Comparison of ENCODE assay signal across 18 mouse cellular contexts in genomic region chr10:91137400-91137799, GRCm38 (mm10). TPM values are rescaled to one million over a fixed set of nuclear protein-coding genes. Genes with fewer than 3 reads are reported as not detected.
A peak's percentile ranks its signal among the peaks of the same experiment; 100 is the strongest.
DNase-seq lines count a peak whose midpoint lies in the region; ATAC-seq lines count a peak whose summit lies in the region.
"Had no signal": no experiment of that assay in that cellular context is flagged by ENCODE, and none has a peak within 500 bp of the region (broad histone marks: within the 10 kb centered on the region; RNA-seq: fewer than 3 reads in every experiment).

No protein-coding gene starts in this region.

- DNase-seq in R1 (ENCODE audit: low read depth, low spot score), result peak; percentile 87
- no peak for DNase-seq in hindbrain, embryonic 14.5 days (ENCODE audit: low spot score)
- DNase-seq in lung, postnatal 10 days, result no peak
- DNase-seq: cerebellum, adult 18-20 months; lung, postnatal 4 days; right cerebral cortex, postnatal 25 days; thymus, adult 18-20 months had no signal

- ATAC-seq in liver, embryonic 15.5 days (ENCODE audit: insufficient read depth), result 0 out of 2 replicates have a peak, but pooled peaks have one; percentile 16
- no peak; the same call in 1 of the 2 replicates for ATAC-seq in liver, embryonic 12.5 days
- peak; percentile 47 to 61; a peak in 2 of 4 replicates for ATAC-seq in hematopoietic stem cell, adult 5-6 weeks (replicated peaks in 1 of 2; ENCODE audit: insufficient read depth in 1 of 2, low FRiP score in 2 of 2, low TSS enrichment in 1 of 2, low read depth in 1 of 2, poor library complexity in 2 of 2, severe bottlenecking in 2 of 2)
- no peak for ATAC-seq in hindbrain, embryonic 14.5 days (ENCODE audit: low FRiP score)
- no peak for ATAC-seq in cerebellum, adult (ENCODE audit: insufficient number of reproducible peaks, low FRiP score, low TSS enrichment)
- ATAC-seq: forebrain, embryonic 14.5 days; intestine, embryonic 15.5 days; midbrain, embryonic 16.5 days had no signal

- no peaks in the 10 kb centered on the region for H3K27me3 ChIP-seq in liver, embryonic 15.5 days
- no peaks in the 10 kb centered on the region for H3K27me3 ChIP-seq in liver, embryonic 12.5 days (replicated peaks)
- no peaks in the 10 kb centered on the region for H3K27me3 ChIP-seq in hindbrain, embryonic 14.5 days (ENCODE audit: control insufficient read depth, insufficient read depth, low read length)
- H3K27me3 ChIP-seq: heart, embryonic 15.5 days; hindbrain, embryonic 12.5 days; intestine, embryonic 15.5 days; limb, embryonic 15.5 days had no signal

- peaks cover 17% of the 10 kb centered on the region for H3K4me1 ChIP-seq in liver, embryonic 15.5 days (replicated peaks)
- peaks cover 16% of the 10 kb centered on the region for H3K4me1 ChIP-seq in liver, embryonic 12.5 days
- H3K4me1 ChIP-seq in hindbrain, embryonic 14.5 days (replicated peaks; ENCODE audit: control insufficient read depth, insufficient read depth, low read length), result no peaks in the 10 kb centered on the region
- H3K4me1 ChIP-seq: hindbrain, embryonic 12.5 days; intestine, embryonic 15.5 days had no signal

- H3K4me3 ChIP-seq in liver, embryonic 15.5 days (replicated peaks), result no peak overlapping the region
- no peak overlapping the region for H3K4me3 ChIP-seq in liver, embryonic 12.5 days
- no peak overlapping the region for H3K4me3 ChIP-seq in hindbrain, embryonic 14.5 days (replicated peaks; ENCODE audit: low read length)
- H3K4me3 ChIP-seq: heart, embryonic 15.5 days; hindbrain, embryonic 12.5 days; intestine, embryonic 15.5 days; limb, embryonic 15.5 days had no signal

- H3K36me3 ChIP-seq in liver, embryonic 15.5 days (replicated peaks), result no peaks in the 10 kb centered on the region
- no peaks in the 10 kb centered on the region for H3K36me3 ChIP-seq in liver, embryonic 12.5 days
- H3K36me3 ChIP-seq in hindbrain, embryonic 14.5 days (replicated peaks; ENCODE audit: control insufficient read depth, insufficient read depth), result no peaks in the 10 kb centered on the region
- H3K36me3 ChIP-seq: heart, embryonic 15.5 days; hindbrain, embryonic 12.5 days; intestine, embryonic 15.5 days; limb, embryonic 15.5 days had no signal

- H3K9me3 ChIP-seq in liver, embryonic 15.5 days (replicated peaks), result no peaks in the 10 kb centered on the region
- H3K9me3 ChIP-seq in liver, embryonic 12.5 days (replicated peaks), result no peaks in the 10 kb centered on the region
- H3K9me3 ChIP-seq in hindbrain, embryonic 14.5 days (ENCODE audit: control insufficient read depth, low read length), result no peaks in the 10 kb centered on the region
- H3K9me3 ChIP-seq: heart, embryonic 15.5 days; hindbrain, embryonic 12.5 days; intestine, embryonic 15.5 days; limb, embryonic 15.5 days had no signal

- H3K27ac ChIP-seq in liver, embryonic 15.5 days (replicated peaks), result 0 out of 2 replicates have a peak overlapping the region, but pooled peaks have one; percentile 34
- H3K27ac ChIP-seq in liver, embryonic 12.5 days, result no peak overlapping the region
- H3K27ac ChIP-seq in hindbrain, embryonic 14.5 days, result no peak overlapping the region
- H3K27ac ChIP-seq: heart, embryonic 15.5 days; hindbrain, embryonic 12.5 days; intestine, embryonic 15.5 days; kidney, postnatal 0 days; limb, embryonic 15.5 days had no signal

- WGBS in liver, embryonic 15.5 days (ENCODE audit: insufficient replicate concordance), result 65% methylated on average over 9 of the region's 9 CpGs
- 66% methylated on average over 9 of the region's 9 CpGs for WGBS in liver, embryonic 12.5 days (ENCODE audit: insufficient replicate concordance)
- WGBS in hindbrain, embryonic 14.5 days, result 59% methylated on average over 9 of the region's 9 CpGs

- H3K9ac ChIP-seq in liver, embryonic 15.5 days, result no peak overlapping the region
- H3K9ac ChIP-seq in liver, embryonic 12.5 days, result no peak overlapping the region
- H3K9ac ChIP-seq in hindbrain, embryonic 14.5 days, result no peak overlapping the region
- H3K9ac ChIP-seq: heart, embryonic 15.5 days; hindbrain, embryonic 12.5 days; intestine, embryonic 15.5 days; limb, embryonic 15.5 days had no signal

- no peak overlapping the region for H3K4me2 ChIP-seq in liver, embryonic 15.5 days
- no peak overlapping the region for H3K4me2 ChIP-seq in liver, embryonic 12.5 days
- H3K4me2 ChIP-seq in hindbrain, embryonic 14.5 days (replicated peaks), result no peak overlapping the region
- H3K4me2 ChIP-seq: heart, embryonic 15.5 days; hindbrain, embryonic 12.5 days; intestine, embryonic 15.5 days; limb, embryonic 15.5 days had no signal

RNA-seq across cellular contexts. Expression of gene Slc25a3, which starts 13.5 kb away (rescaled TPM):
- polyA plus RNA-seq in liver, embryonic 15.5 days (2015; fragmentation: Nextera tagmentation; extraction: Ambion mirVana), result 193 and 198 TPM in 2 replicates
- polyA plus RNA-seq in liver, embryonic 12.5 days (2016; fragmentation: Nextera tagmentation; extraction: Ambion mirVana), result 282 and 297 TPM in 2 replicates
- total RNA-seq in hematopoietic stem cell, adult 5-6 weeks (2017), result 243 and 260 TPM in 2 replicates
- polyA plus RNA-seq in hindbrain, embryonic 14.5 days (2014; fragmentation: Nextera tagmentation; extraction: Ambion mirVana), result 626 and 634 TPM in 2 replicates

RNA-seq across cellular contexts. Expression of gene Tmpo, which starts 43.7 kb away (rescaled TPM):
- polyA plus RNA-seq in liver, embryonic 15.5 days (2015; fragmentation: Nextera tagmentation; extraction: Ambion mirVana), result 127 and 130 TPM in 2 replicates
- polyA plus RNA-seq in liver, embryonic 12.5 days (2016; fragmentation: Nextera tagmentation; extraction: Ambion mirVana), result 215 and 229 TPM in 2 replicates
- total RNA-seq in hematopoietic stem cell, adult 5-6 weeks (2017), result 447 and 595 TPM in 2 replicates
- polyA plus RNA-seq in hindbrain, embryonic 14.5 days (2014; fragmentation: Nextera tagmentation; extraction: Ambion mirVana), result 111 and 115 TPM in 2 replicates

RNA-seq across cellular contexts. Expression of gene Ikbip, which starts 54.7 kb away (rescaled TPM):
- polyA plus RNA-seq in liver, embryonic 15.5 days (2015; fragmentation: Nextera tagmentation; extraction: Ambion mirVana), result 7.4 and 8.5 TPM in 2 replicates
- polyA plus RNA-seq in liver, embryonic 12.5 days (2016; fragmentation: Nextera tagmentation; extraction: Ambion mirVana), result 14.0 and 14.8 TPM in 2 replicates
- 25.9 and 33.6 TPM in 2 replicates for total RNA-seq in hematopoietic stem cell, adult 5-6 weeks (2017)
- 19.8 and 20.4 TPM in 2 replicates for polyA plus RNA-seq in hindbrain, embryonic 14.5 days (2014; fragmentation: Nextera tagmentation; extraction: Ambion mirVana)

RNA-seq across cellular contexts. Expression of gene Apaf1, which starts 54.8 kb away (rescaled TPM):
- 6.8 and 6.9 TPM in 2 replicates for polyA plus RNA-seq in liver, embryonic 15.5 days (2015; fragmentation: Nextera tagmentation; extraction: Ambion mirVana)
- polyA plus RNA-seq in liver, embryonic 12.5 days (2016; fragmentation: Nextera tagmentation; extraction: Ambion mirVana), result 12.6 and 13.9 TPM in 2 replicates
- total RNA-seq in hematopoietic stem cell, adult 5-6 weeks (2017), result 17.8 and 22.3 TPM in 2 replicates
- polyA plus RNA-seq in hindbrain, embryonic 14.5 days (2014; fragmentation: Nextera tagmentation; extraction: Ambion mirVana), result 22.2 and 22.7 TPM in 2 replicates

Comparison
In these comparisons a context has a peak if more than half of its experiments do, and no peak if none do; other contexts are left out.
1. ATAC-seq: peak in liver, embryonic 15.5 days (single experiment) and hematopoietic stem cell, adult 5-6 weeks (2 of 2); none in liver, embryonic 12.5 days (single experiment), hindbrain, embryonic 14.5 days (single experiment) and cerebellum, adult (single experiment).